Mouse (Mus musculus): ENCODE results near the gene Nppa. TPM values are rescaled to one million over a fixed set of nuclear protein-coding genes. Genes with fewer than 3 reads are reported as not detected.
A peak's percentile ranks its signal among the peaks of the same experiment; 100 is the strongest.
"Not testable (repeated sequence)": the region's sequence is repeated elsewhere in the genome, so short reads cannot be mapped to it uniquely, and the experiment has no call there.

Gene Nppa
- polyA plus RNA-seq, 1 experiment from 2014 or later = 157 TPM

DNA sequence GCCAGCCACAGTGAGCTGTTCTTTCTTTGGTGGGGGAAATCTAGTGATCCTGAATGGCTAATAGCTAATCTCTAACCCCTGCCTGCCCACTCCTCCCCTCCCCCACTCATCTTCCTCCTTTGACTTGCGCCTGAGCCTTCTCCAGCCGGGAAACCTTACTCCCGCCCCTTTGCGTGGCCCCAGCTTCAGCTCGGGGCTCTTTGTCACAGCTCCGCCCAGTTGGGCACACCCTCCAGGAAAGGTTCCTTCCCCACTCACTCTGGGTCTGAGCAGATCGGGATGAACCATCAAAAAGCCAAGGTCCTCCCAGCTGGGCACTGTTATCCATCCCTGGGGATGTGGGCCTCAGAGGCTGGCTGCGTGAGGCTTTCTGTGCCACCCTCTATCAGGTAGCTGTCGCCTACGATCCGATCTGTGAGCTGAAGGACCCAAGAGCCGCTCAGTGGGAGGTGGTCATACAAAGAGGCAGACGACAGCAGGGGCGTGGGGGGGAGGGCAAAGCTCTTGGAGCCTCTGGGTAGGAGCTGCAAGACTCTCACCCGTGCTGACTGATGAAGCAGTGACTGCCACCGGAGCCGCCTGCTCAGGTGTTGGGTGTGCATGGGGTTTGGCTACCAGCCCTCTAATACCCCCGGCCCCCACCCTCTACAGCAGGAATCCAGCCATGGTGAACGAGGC, 40.5 kb downstream of the Nppa start:
- peak overlapping the region; percentile 51 for H3K4me3 ChIP-seq
- ATAC-seq (ENCODE audit: borderline replicate concordance, extremely low read depth, low FRiP score, low TSS enrichment) = peak; percentile 60
- peak overlapping the region; percentile 84 for H3K4me2 ChIP-seq
- no peaks in the 10 kb centered on the region for H3K9me3 ChIP-seq
- WGBS = 0% methylated on average over 19 of the region's 19 CpGs
- peak overlapping the region; percentile 50 for H3K9ac ChIP-seq
- peaks cover 30% of the 10 kb centered on the region for H3K4me1 ChIP-seq
- peaks cover 13% of the 10 kb centered on the region for H3K36me3 ChIP-seq
- H3K27ac ChIP-seq = peak overlapping the region; percentile 88
- H3K27me3 ChIP-seq = no peaks in the 10 kb centered on the region

DNA sequence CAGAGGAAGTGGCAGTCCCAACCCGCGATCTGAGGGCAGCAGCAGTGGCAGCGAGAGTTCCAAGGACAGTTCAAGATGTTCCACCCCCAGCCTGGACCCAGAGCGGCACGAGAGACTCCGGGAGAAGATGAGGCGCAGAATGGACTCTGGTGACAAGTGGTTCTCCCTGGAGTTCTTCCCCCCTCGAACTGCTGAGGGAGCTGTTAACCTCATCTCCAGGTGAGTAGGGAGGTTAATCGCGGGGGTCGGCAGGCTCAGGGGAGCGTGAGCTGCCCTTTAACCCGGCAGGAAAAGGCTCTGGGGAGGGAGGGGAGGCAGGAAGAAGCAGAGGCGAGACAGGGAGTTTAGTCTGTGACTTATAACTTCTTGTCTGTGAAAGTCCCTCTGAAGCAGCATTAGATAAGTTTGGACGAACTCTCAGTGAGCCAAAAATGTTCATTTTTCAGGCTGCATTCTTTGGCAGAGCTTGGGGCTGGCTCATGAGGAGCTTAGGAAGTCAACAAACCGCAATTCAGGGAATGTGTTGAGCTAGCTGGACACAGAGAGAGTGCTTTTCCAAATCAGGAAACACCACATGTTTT, 41.2 kb downstream of the Nppa start:
- Histone ChIP-seq H3K4me2 (peak overlapping the region; percentile 84), H3K9ac (peak overlapping the region; percentile 50), H3K27ac (peak overlapping the region; percentile 88), H3K4me3 (peak overlapping the region; percentile 51), H3K9me3 (no peaks in the 10 kb centered on the region), H3K4me1 (peaks cover 30% of the 10 kb centered on the region), H3K36me3 (peaks cover 13% of the 10 kb centered on the region), H3K27me3 (no peaks in the 10 kb centered on the region)
- 1% methylated on average over 16 of the region's 16 CpGs for WGBS
- no peak for ATAC-seq (ENCODE audit: borderline replicate concordance, extremely low read depth, low FRiP score, low TSS enrichment)

DNA sequence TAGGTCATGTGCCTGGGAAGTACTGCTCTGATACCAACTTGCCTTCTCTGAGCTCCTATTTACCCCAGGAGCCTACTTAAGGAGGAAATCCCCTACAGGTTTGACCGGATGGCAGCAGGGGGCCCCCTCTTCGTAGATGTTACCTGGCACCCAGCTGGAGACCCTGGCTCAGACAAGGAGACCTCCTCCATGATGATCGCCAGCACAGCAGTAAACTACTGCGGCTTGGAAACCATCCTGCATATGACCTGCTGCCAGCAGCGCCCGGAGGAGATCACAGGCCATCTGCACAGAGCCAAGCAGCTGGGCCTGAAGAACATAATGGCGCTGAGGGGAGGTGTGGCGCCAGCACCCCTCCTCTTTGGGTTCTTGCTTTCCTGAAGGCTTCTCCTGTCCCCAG, 42.8 kb downstream of the Nppa start:
- 72% methylated on average over 6 of the region's 8 CpGs for whole genome bisulfite sequencing
- not testable (repeated sequence) for H3K27me3 ChIP-seq; H3K9me3 ChIP-seq; H3K4me3 ChIP-seq; H3K27ac ChIP-seq; H3K9ac ChIP-seq; H3K4me2 ChIP-seq; ATAC-seq (ENCODE audit: borderline replicate concordance, extremely low read depth, low FRiP score, low TSS enrichment)
- Histone ChIP-seq H3K36me3 (peaks cover 22% of the 10 kb centered on the region), H3K4me1 (peaks cover 21% of the 10 kb centered on the region)

- WGBS = 93% methylated on average over 2 of the region's 2 CpGs
- H3K9ac ChIP-seq = no peak overlapping the region
- no peak for ATAC-seq (ENCODE audit: borderline replicate concordance, extremely low read depth, low FRiP score, low TSS enrichment)
- no peak overlapping the region for H3K4me3 ChIP-seq
- no peaks in the 10 kb centered on the region for H3K27me3 ChIP-seq
- peaks cover 21% of the 10 kb centered on the region for H3K4me1 ChIP-seq
- H3K27ac ChIP-seq = no peak overlapping the region
- peaks cover 30% of the 10 kb centered on the region for H3K36me3 ChIP-seq
- H3K9me3 ChIP-seq = no peaks in the 10 kb centered on the region
- H3K4me2 ChIP-seq = no peak overlapping the region
These were observed 43.6 kb downstream of the Nppa start for GRCm38 (mm10) chr4:148044113-148044512.

GRCm38 (mm10) chr4:148046450-148047031, 46.0 kb downstream of the Nppa start:
- peaks cover 52% of the 10 kb centered on the region for H3K36me3 ChIP-seq
- ATAC-seq (ENCODE audit: borderline replicate concordance, extremely low read depth, low FRiP score, low TSS enrichment) = no peak

GRCm38 (mm10) chr4:148050396-148050914, 49.9 kb downstream of the Nppa start:
- not testable (repeated sequence) for H3K4me1 ChIP-seq; H3K4me2 ChIP-seq; H3K27me3 ChIP-seq; H3K9ac ChIP-seq; ATAC-seq (ENCODE audit: borderline replicate concordance, extremely low read depth, low FRiP score, low TSS enrichment); H3K27ac ChIP-seq; H3K4me3 ChIP-seq; H3K9me3 ChIP-seq
- peaks cover 72% of the 10 kb centered on the region for H3K36me3 ChIP-seq
- WGBS = 82% methylated on average over 3 of the region's 3 CpGs

More at GRCm38 (mm10) chr4:148046450-148047031, 46.0 kb downstream of the Nppa start:
- Histone ChIP-seq H3K9me3 (no peaks in the 10 kb centered on the region), H3K9ac (no peak overlapping the region), H3K4me3 (no peak overlapping the region), H3K27ac (no peak overlapping the region), H3K4me2 (no peak overlapping the region), H3K27me3 (no peaks in the 10 kb centered on the region), H3K4me1 (peaks cover 4% of the 10 kb centered on the region)
- WGBS = 49% methylated on average over 4 of the region's 4 CpGs

- Histone ChIP-seq H3K27ac (no peak overlapping the region), H3K36me3 (peaks cover 80% of the 10 kb centered on the region), H3K4me3 (no peak overlapping the region), H3K27me3 (no peaks in the 10 kb centered on the region), H3K9ac (no peak overlapping the region), H3K9me3 (no peaks in the 10 kb centered on the region), H3K4me2 (no peak overlapping the region), H3K4me1 (no peaks in the 10 kb centered on the region)
- 88% methylated on average over 13 of the region's 13 CpGs for WGBS
- no peak for ATAC-seq (ENCODE audit: borderline replicate concordance, extremely low read depth, low FRiP score, low TSS enrichment)
These were observed 50.7 kb downstream of the Nppa start for GRCm38 (mm10) chr4:148051046-148051776.

Other genes with a start within 250 kb of the Nppa start
- gene Zfp984, start 190.9 kb upstream of the Nppa start, polyA plus RNA-seq (2015; fragmentation: Nextera tagmentation; extraction: Ambion mirVana) = 5.9 and 6.3 TPM in 2 replicates
- gene Zfp933, start 152.4 kb upstream of the Nppa start, polyA plus RNA-seq (2015; fragmentation: Nextera tagmentation; extraction: Ambion mirVana) = 4.6 and 5.0 TPM in 2 replicates
- 44.2 and 44.9 TPM in 2 replicates for gene Miip, start 131.9 kb upstream of the Nppa start, polyA plus RNA-seq (2015; fragmentation: Nextera tagmentation; extraction: Ambion mirVana)
- 8.4 and 10.7 TPM in 2 replicates for gene Fv1, start 131.7 kb upstream of the Nppa start, polyA plus RNA-seq (2015; fragmentation: Nextera tagmentation; extraction: Ambion mirVana)
- gene Mfn2, start 96.0 kb upstream of the Nppa start, polyA plus RNA-seq (2015; fragmentation: Nextera tagmentation; extraction: Ambion mirVana) = 34.0 and 36.2 TPM in 2 replicates
- gene Plod1, start 64.0 kb upstream of the Nppa start, polyA plus RNA-seq (2015; fragmentation: Nextera tagmentation; extraction: Ambion mirVana) = 46.3 and 48.4 TPM in 2 replicates
- gene 2510039O18Rik, start 59.8 kb upstream of the Nppa start, polyA plus RNA-seq (2015; fragmentation: Nextera tagmentation; extraction: Ambion mirVana) = 15.4 and 17.0 TPM in 2 replicates
- gene Nppb, start 14.9 kb upstream of the Nppa start, polyA plus RNA-seq (2015; fragmentation: Nextera tagmentation; extraction: Ambion mirVana) = 1.6 and 3.8 TPM in 2 replicates
- 4.5 and 5.0 TPM in 2 replicates for gene Clcn6, start 38.1 kb downstream of the Nppa start, polyA plus RNA-seq (2015; fragmentation: Nextera tagmentation; extraction: Ambion mirVana)
- gene Mthfr, start 38.4 kb downstream of the Nppa start, polyA plus RNA-seq (2015; fragmentation: Nextera tagmentation; extraction: Ambion mirVana) = 18.9 and 21.1 TPM in 2 replicates
- 13.3 and 15.9 TPM in 2 replicates for gene Agtrap, start 87.3 kb downstream of the Nppa start, polyA plus RNA-seq (2015; fragmentation: Nextera tagmentation; extraction: Ambion mirVana)
- 50.2 and 51.9 TPM in 2 replicates for gene Mad2l2, start 129.7 kb downstream of the Nppa start, polyA plus RNA-seq (2015; fragmentation: Nextera tagmentation; extraction: Ambion mirVana)
- gene Draxin, start 130.0 kb downstream of the Nppa start, polyA plus RNA-seq (2015; fragmentation: Nextera tagmentation; extraction: Ambion mirVana) = 0.07 TPM in 1 of 2 replicates, not detected in the other
- 14.2 and 15.9 TPM in 2 replicates for gene Fbxo6, start 151.4 kb downstream of the Nppa start, polyA plus RNA-seq (2015; fragmentation: Nextera tagmentation; extraction: Ambion mirVana)
- 12.1 and 13.4 TPM in 2 replicates for gene Fbxo44, start 159.8 kb downstream of the Nppa start, polyA plus RNA-seq (2015; fragmentation: Nextera tagmentation; extraction: Ambion mirVana)
- gene Fbxo2, start 159.9 kb downstream of the Nppa start, polyA plus RNA-seq (2015; fragmentation: Nextera tagmentation; extraction: Ambion mirVana) = 1.0 and 1.7 TPM in 2 replicates

Measured in lung, embryonic 15.5 days (tissue).